Mouse (Mus musculus): ENCODE results near the gene Samd7. TPM values are rescaled to one million over a fixed set of nuclear protein-coding genes. Genes with fewer than 3 reads are reported as not detected.

Gene Samd7
- total RNA-seq, 4 experiments from 2014 or later: 0.27 TPM; not detected in 3

- no peak for DNase-seq (ENCODE audit: low spot score in 2 of 2)
These were observed 18.8 kb downstream of the Samd7 start for GRCm38 (mm10) chr3:30764877-30765276.

GRCm38 (mm10) chr3:30765311-30766027 lies 19.4 kb downstream of the Samd7 start:
- no peak for DNase-seq (ENCODE audit: low spot score in 2 of 2)

GRCm38 (mm10) chr3:30766177-30766576 lies 20.1 kb downstream of the Samd7 start:
- DNase-seq (ENCODE audit: low spot score in 2 of 2): no peak

GRCm38 (mm10) chr3:30767271-30767670 lies 21.2 kb downstream of the Samd7 start:
- peak in 1 of 2 experiments; percentile 43 for DNase-seq (ENCODE audit: low spot score in 2 of 2)

- DNase-seq (ENCODE audit: low spot score in 2 of 2): no peak
These were observed 23.8 kb downstream of the Samd7 start for GRCm38 (mm10) chr3:30769755-30770515.

- no peak for DNase-seq (ENCODE audit: low spot score in 2 of 2)
These were observed 25.5 kb downstream of the Samd7 start for GRCm38 (mm10) chr3:30771560-30771959.

GRCm38 (mm10) chr3:30772631-30773030 lies 26.5 kb downstream of the Samd7 start:
- no peak for DNase-seq (ENCODE audit: low spot score in 2 of 2)

- DNase-seq (ENCODE audit: low spot score in 2 of 2): no peak
These were observed 28.6 kb downstream of the Samd7 start for GRCm38 (mm10) chr3:30774677-30775076.

GRCm38 (mm10) chr3:30777984-30778383 lies 31.9 kb downstream of the Samd7 start:
- no peak for DNase-seq (ENCODE audit: low spot score in 2 of 2)

GRCm38 (mm10) chr3:30788531-30788930 lies 42.4 kb downstream of the Samd7 start:
- no peak for DNase-seq (ENCODE audit: low spot score in 2 of 2)

GRCm38 (mm10) chr3:30792737-30793402 lies 46.8 kb downstream of the Samd7 start, which contains the start of gene Sec62:
Gene Sec62, plus strand, starts transcription at chr3:30792875.
- DNase-seq (ENCODE audit: low spot score in 2 of 2): peak; percentile 88 to 92

- peak; percentile 22 to 23 for DNase-seq (ENCODE audit: low spot score in 2 of 2)
These were observed 47.5 kb downstream of the Samd7 start for GRCm38 (mm10) chr3:30793403-30794221.

GRCm38 (mm10) chr3:30802171-30802570 lies 56.1 kb downstream of the Samd7 start:
- no peak for DNase-seq (ENCODE audit: low spot score in 2 of 2)

- DNase-seq (ENCODE audit: low spot score in 2 of 2): no peak
These were observed 66.8 kb downstream of the Samd7 start for GRCm38 (mm10) chr3:30812881-30813280.

Other genes starting within 250 kb of the Samd7 start
- 1 to 10 TPM; 3.4 to 6.2 (median 5.2) TPM for gene Mecom, start 198.3 kb upstream of the Samd7 start, total RNA-seq (2022)
- gene Actrt3, start 146.4 kb upstream of the Samd7 start, total RNA-seq (2022): 1 to 10 TPM in 2 of 4 experiments, under 1 TPM in 2; 0.95 to 1.9 (median 1.2) TPM
- 10 to 100 TPM; 14.5 to 19.6 (median 17.5) TPM for gene Mynn, start 144.2 kb upstream of the Samd7 start, total RNA-seq (2022)
- gene Lrriq4, start 101.8 kb upstream of the Samd7 start, total RNA-seq (2022): not detected
- gene Lrrc34, start 98.4 kb upstream of the Samd7 start, total RNA-seq (2022): under 1 TPM in 3 of 4 experiments, not detected in 1; 0.19 to 0.60 (median 0.23) TPM
- gene Lrrc31, start 46.5 kb upstream of the Samd7 start, total RNA-seq (2022): not detected
- gene Sec62, start 46.6 kb downstream of the Samd7 start, total RNA-seq (2022): 100 to 1,000 TPM; 101 to 107 (median 103) TPM
- 1 to 10 TPM in 3 of 4 experiments, under 1 TPM in 1; 0.61 to 3.7 (median 1.5) TPM for gene Gpr160, start 109.7 kb downstream of the Samd7 start, total RNA-seq (2022)
- 10 to 100 TPM; 37.9 to 41.5 (median 40.4) TPM for gene Phc3, start 223.1 kb downstream of the Samd7 start, total RNA-seq (2022)
- gene Prkci, start 249.5 kb downstream of the Samd7 start, total RNA-seq (2022): 10 to 100 TPM; 50.3 to 65.1 (median 57.8) TPM

Data from left cerebral cortex, adult 8-10 months (tissue).